Mouse (Mus musculus): ENCODE data around the gene Zbtb9. TPM values are rescaled to one million over a fixed set of nuclear protein-coding genes. Genes with fewer than 3 reads are reported as not detected.

The Zbtb9 gene
- polyA plus RNA-seq, 1 experiment, result 8.6 TPM

- peaks cover 19% of the 10 kb centered on the region for H3K4me1 ChIP-seq (ENCODE audit: control insufficient read depth, insufficient read depth, low read length)
- TF ChIP-seq POLR2A (IDR thresholded peaks at IDR 0.05; ENCODE audit: low read depth, low read length), result no peak
- no peak for TF ChIP-seq CTCF (IDR thresholded peaks at IDR 0.05; ENCODE audit: borderline replicate concordance, insufficient read depth, low read length)
Observed at GRCm38 (mm10) chr17:26945824-26946495, 27.0 kb upstream of the Zbtb9 start.

GRCm38 (mm10) chr17:26946567-26946966, 26.4 kb upstream of the Zbtb9 start:
- peaks cover 19% of the 10 kb centered on the region for H3K4me1 ChIP-seq (ENCODE audit: control insufficient read depth, insufficient read depth, low read length)

More at GRCm38 (mm10) chr17:26945824-26946495, 27.0 kb upstream of the Zbtb9 start:
- peak overlapping the region; percentile 26 for H3K4me3 ChIP-seq (ENCODE audit: insufficient read depth, low read length)
- 0 out of 2 replicates have a peak overlapping the region, but pooled peaks have one; percentile 14 for H3K27ac ChIP-seq (ENCODE audit: insufficient read depth, low read length)

GRCm38 (mm10) chr17:26947231-26948100, 25.5 kb upstream of the Zbtb9 start:
- no peak for TF ChIP-seq CTCF (IDR thresholded peaks at IDR 0.05; ENCODE audit: borderline replicate concordance, insufficient read depth, low read length)
- TF ChIP-seq POLR2A (IDR thresholded peaks at IDR 0.05; ENCODE audit: low read depth, low read length), result no peak
- peak overlapping the region; percentile 41; the same call in 1 of the 2 replicates for H3K27ac ChIP-seq (ENCODE audit: insufficient read depth, low read length)
- no peak overlapping the region for H3K4me3 ChIP-seq (ENCODE audit: insufficient read depth, low read length)
- peaks cover 16% of the 10 kb centered on the region for H3K4me1 ChIP-seq (ENCODE audit: control insufficient read depth, insufficient read depth, low read length)

More at GRCm38 (mm10) chr17:26946567-26946966, 26.4 kb upstream of the Zbtb9 start:
- TF ChIP-seq CTCF (IDR thresholded peaks at IDR 0.05; ENCODE audit: borderline replicate concordance, insufficient read depth, low read length), result no peak
- peak; percentile 54 for TF ChIP-seq POLR2A (IDR thresholded peaks at IDR 0.05; ENCODE audit: low read depth, low read length)
- Histone ChIP-seq H3K4me3 (ENCODE audit: insufficient read depth, low read length) (peak overlapping the region; percentile 26), H3K27ac (ENCODE audit: insufficient read depth, low read length) (peak overlapping the region; percentile 41; the same call in 1 of the 2 replicates)

- H3K27ac ChIP-seq (ENCODE audit: insufficient read depth, low read length), result peak overlapping the region; percentile 45; the same call in 1 of the 2 replicates
- H3K4me3 ChIP-seq (ENCODE audit: insufficient read depth, low read length), result peak overlapping the region; percentile 84
- peaks cover 20% of the 10 kb centered on the region for H3K4me1 ChIP-seq (ENCODE audit: control insufficient read depth, insufficient read depth, low read length)
- TF ChIP-seq POLR2A (IDR thresholded peaks at IDR 0.05; ENCODE audit: low read depth, low read length) (0 out of 2 replicates have a peak, but pooled peaks have one; percentile 13), CTCF (IDR thresholded peaks at IDR 0.05; ENCODE audit: borderline replicate concordance, insufficient read depth, low read length) (no peak)
Observed at GRCm38 (mm10) chr17:26948316-26949050, 24.5 kb upstream of the Zbtb9 start.

GRCm38 (mm10) chr17:26949051-26949577, 23.9 kb upstream of the Zbtb9 start:
- no peak for TF ChIP-seq CTCF (IDR thresholded peaks at IDR 0.05; ENCODE audit: borderline replicate concordance, insufficient read depth, low read length)
- no peak for TF ChIP-seq POLR2A (IDR thresholded peaks at IDR 0.05; ENCODE audit: low read depth, low read length)
- Histone ChIP-seq H3K4me1 (ENCODE audit: control insufficient read depth, insufficient read depth, low read length) (peaks cover 23% of the 10 kb centered on the region), H3K27ac (ENCODE audit: insufficient read depth, low read length) (no peak overlapping the region), H3K4me3 (ENCODE audit: insufficient read depth, low read length) (peak overlapping the region; percentile 3)

- Histone ChIP-seq H3K4me3 (ENCODE audit: insufficient read depth, low read length) (no peak overlapping the region), H3K4me1 (ENCODE audit: control insufficient read depth, insufficient read depth, low read length) (peaks cover 24% of the 10 kb centered on the region)
Observed at GRCm38 (mm10) chr17:26949866-26950265, 23.1 kb upstream of the Zbtb9 start.

GRCm38 (mm10) chr17:26950560-26951288, 22.2 kb upstream of the Zbtb9 start:
- Histone ChIP-seq H3K4me1 (ENCODE audit: control insufficient read depth, insufficient read depth, low read length) (peaks cover 27% of the 10 kb centered on the region), H3K4me3 (ENCODE audit: insufficient read depth, low read length) (no peak overlapping the region), H3K27ac (ENCODE audit: insufficient read depth, low read length) (no peak overlapping the region)
- TF ChIP-seq CTCF (IDR thresholded peaks at IDR 0.05; ENCODE audit: borderline replicate concordance, insufficient read depth, low read length) (no peak), POLR2A (IDR thresholded peaks at IDR 0.05; ENCODE audit: low read depth, low read length) (no peak)

More at GRCm38 (mm10) chr17:26949866-26950265, 23.1 kb upstream of the Zbtb9 start:
- TF ChIP-seq POLR2A (IDR thresholded peaks at IDR 0.05; ENCODE audit: low read depth, low read length), result no peak
- TF ChIP-seq CTCF (IDR thresholded peaks at IDR 0.05; ENCODE audit: borderline replicate concordance, insufficient read depth, low read length), result no peak
- H3K27ac ChIP-seq (ENCODE audit: insufficient read depth, low read length), result no peak overlapping the region

GRCm38 (mm10) chr17:26951406-26951805, 21.6 kb upstream of the Zbtb9 start:
- H3K4me3 ChIP-seq (ENCODE audit: insufficient read depth, low read length), result peak overlapping the region; percentile 27; the same call in 1 of the 2 replicates
- no peak overlapping the region for H3K27ac ChIP-seq (ENCODE audit: insufficient read depth, low read length)
- peaks cover 27% of the 10 kb centered on the region for H3K4me1 ChIP-seq (ENCODE audit: control insufficient read depth, insufficient read depth, low read length)
- 0 out of 2 replicates have a peak, but pooled peaks have one; percentile 20 for TF ChIP-seq POLR2A (IDR thresholded peaks at IDR 0.05; ENCODE audit: low read depth, low read length)
- TF ChIP-seq CTCF (IDR thresholded peaks at IDR 0.05; ENCODE audit: borderline replicate concordance, insufficient read depth, low read length), result no peak

Data from embryonic fibroblast, embryonic 13.5 days (primary cell).